Mouse (Mus musculus): ENCODE measurements at regions not wholly inside any gene's neighbourhood (a gene's known extent, or its start where the extent isn't known, plus 50 kb on each side); places are given as distances from the start of the nearest gene placed in this dataset.

- no peak for DNase-seq (ENCODE audit: low read depth, low spot score)
Observed at GRCm38 (mm10) chr19:33043696-33044095, 286.4 kb downstream of the Pten start.

GRCm38 (mm10) chr19:33048754-33049442, 291.6 kb downstream of the Pten start:
- no peak for DNase-seq (ENCODE audit: low read depth, low spot score)

DNA sequence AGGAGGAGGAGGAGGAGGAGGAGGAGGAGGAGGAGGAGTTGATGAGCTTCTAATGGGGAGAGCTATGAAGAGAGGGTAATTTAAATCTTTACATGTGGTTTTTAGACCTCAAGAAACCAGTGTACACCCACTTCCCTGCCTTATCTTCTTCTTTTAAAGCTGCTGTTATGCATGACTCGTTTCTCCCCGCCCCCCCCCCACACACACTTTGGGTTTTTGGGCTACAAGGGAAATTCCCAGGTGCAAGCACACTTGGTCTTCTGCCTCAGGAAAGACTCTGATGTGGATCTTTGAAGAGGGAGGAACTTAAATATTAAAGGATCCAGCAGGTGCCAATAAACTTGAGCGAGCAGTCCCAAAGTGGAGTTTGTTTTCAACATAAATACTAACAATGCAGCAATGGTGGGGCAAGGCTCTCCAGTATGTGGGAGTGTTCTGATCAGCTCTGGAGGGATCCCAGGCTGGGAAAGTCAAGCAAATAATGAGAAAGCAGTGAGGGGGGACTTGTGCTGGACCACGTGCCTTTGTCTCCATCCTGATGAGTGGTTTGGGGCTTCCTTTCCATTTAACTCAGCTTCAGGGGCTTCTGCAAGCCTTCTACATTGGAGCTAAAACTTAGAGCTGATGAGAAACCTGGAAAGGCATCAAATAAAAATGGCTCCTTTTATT, 296.0 kb downstream of the Pten start:
- DNase-seq (ENCODE audit: low read depth, low spot score) = no peak

GRCm38 (mm10) chr19:33056372-33056791, 299.1 kb downstream of the Pten start:
- peak; percentile 56 for DNase-seq (ENCODE audit: low read depth, low spot score)

DNA sequence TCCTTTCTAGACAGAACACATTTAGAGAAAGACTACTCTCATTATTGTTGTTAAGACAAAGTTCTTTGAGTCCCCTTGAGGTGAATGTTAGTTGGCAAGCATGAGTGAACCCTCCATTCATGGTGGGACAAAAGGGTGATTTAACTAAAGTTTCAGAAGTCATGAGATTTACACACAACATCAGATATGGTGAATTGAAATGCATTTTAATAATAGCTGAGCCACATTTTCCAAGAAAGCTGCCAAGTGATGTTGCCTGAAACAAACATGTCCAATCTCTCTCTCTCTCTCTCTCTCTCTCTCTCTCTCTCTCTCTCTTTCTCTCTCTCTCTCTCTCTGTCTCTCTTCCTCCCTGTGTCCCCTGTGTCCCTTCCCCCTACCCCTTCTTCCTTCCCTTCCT, 303.7 kb downstream of the Pten start:
- no peak for DNase-seq (ENCODE audit: low read depth, low spot score)

DNA sequence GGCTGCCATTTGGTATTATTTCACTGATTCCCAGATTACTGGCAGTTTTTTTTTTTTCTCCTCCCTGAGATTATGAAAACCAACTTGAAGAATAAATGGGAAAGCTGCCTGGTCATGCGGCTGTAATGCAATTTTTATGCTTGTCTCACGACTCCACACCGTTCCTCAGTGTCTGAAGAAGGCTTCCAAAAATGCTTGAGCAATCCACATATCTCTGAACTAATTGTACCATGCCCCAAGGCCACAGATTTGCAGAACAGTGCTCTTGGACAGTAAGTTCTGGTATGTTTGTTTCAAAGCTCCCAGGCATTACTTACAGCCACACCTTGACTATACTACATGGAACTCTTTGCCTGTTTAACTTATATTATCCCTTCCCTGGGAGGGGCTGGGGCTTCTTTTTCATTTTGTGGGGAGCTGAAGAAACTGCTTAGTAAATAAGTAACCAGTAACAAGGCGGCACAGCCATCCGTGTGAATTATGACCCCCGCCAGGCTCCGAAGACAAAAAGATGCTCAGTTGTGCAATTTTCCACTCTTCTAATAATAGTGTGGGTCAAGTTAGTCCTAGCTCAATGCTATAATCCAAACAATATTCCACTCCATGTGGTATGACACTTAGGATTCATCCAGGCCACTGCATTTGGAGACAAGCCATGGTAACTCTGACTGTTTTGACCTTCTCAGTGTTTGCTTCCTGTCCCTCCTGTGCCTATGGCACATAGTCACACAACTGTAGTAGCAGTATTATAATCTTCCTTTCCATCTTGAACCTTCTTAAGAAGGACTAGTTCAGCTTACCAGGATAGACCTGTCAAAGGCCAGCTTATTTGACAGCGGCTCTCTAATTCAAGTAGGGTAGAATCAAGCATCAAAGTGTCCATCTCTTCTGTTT, 305.1 kb downstream of the Pten start:
- peak; percentile 28 for DNase-seq (ENCODE audit: low read depth, low spot score)

- DNase-seq (ENCODE audit: low read depth, low spot score) = peak; percentile 20
Observed at GRCm38 (mm10) chr19:33065274-33066200, 308.2 kb downstream of the Pten start.

DNA sequence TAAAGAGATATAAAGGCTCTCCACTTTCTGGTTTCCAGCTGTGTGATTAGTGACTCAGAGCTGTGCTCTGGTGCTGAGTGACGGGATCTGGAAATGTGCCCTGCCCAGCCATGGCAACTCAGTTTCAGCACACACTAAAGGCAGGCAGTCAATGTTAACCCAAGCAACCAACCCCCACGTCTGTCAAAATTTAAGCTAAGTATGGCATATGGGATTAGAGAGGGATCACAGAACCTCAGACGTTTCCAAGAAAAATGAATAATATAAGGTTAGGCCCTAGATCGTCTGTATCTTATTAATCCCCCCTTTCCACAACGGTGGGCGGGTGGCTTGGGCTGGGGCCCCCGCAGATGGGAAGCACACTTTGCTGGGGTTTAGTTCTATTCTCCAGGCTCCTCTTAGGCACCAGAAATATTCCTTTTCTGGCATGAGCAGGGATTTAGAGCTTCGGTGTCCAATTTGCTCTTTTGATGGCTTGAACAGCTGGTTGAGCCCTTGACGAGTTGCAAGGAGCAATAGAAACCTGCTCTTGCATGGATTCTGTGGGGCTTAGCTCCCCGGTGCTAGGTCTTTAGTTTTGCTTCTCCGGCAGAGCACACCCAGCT, 311.2 kb downstream of the Pten start:
- peak; percentile 21 for DNase-seq (ENCODE audit: low read depth, low spot score)

GRCm38 (mm10) chr19:33069761-33070160, 312.5 kb downstream of the Pten start:
- no peak for DNase-seq (ENCODE audit: low read depth, low spot score)

DNA sequence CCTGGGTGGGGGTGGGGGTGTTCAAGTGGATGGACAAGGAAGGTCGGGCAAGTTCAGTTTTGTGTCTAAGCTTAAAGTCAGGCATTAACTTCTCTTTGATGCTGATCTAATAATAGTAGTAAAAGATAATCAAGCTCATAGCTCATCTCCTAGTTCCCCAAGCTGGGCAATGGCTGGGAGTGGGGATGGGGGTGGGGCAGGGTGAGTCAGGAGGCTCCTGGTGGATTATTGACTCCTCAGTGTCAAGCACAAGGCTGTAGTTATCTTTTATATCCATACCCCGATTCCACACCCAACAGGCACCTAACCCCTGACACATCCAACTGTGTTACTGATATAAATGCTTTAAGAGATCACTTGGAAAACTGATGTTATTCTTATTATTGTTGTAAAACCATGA, 315.0 kb downstream of the Pten start:
- no peak for DNase-seq (ENCODE audit: low read depth, low spot score)

- DNase-seq (ENCODE audit: low read depth, low spot score) = peak; percentile 18
Observed at GRCm38 (mm10) chr19:33074907-33075306, 317.2 kb downstream of the Rnls start.

GRCm38 (mm10) chr19:33078681-33079360, 313.3 kb downstream of the Rnls start:
- DNase-seq (ENCODE audit: low read depth, low spot score) = no peak

GRCm38 (mm10) chr19:33079959-33080358, 312.1 kb downstream of the Rnls start:
- peak; percentile 73 for DNase-seq (ENCODE audit: low read depth, low spot score)

GRCm38 (mm10) chr19:33081493-33081892, 310.6 kb downstream of the Rnls start:
- no peak for DNase-seq (ENCODE audit: low read depth, low spot score)

DNA sequence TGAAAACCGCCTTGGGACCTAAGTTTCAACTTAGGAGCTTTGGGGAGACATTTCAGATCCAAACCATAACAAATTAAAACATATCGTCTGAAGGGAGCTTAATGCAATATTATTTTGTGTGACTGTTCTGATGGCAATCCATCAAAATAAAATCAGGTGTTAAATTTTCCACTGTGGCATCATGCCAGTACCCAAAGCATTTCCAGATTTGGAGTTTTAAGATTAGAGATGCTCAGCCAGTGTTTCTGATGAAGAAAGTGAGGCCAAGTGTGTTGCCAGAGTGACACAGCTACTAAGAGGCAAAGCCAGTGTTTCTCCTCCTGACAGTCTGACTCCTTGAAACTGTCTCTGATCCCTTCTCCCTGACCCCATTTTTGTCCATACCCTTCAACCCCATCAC, 308.7 kb downstream of the Rnls start:
- no peak for DNase-seq (ENCODE audit: low read depth, low spot score)

- no peak for DNase-seq (ENCODE audit: low read depth, low spot score)
Observed at GRCm38 (mm10) chr19:33084683-33085082, 307.4 kb downstream of the Rnls start.

All from skeletal muscle tissue, adult 2 months (tissue).